Mouse (Mus musculus): ENCODE data around the gene Crtac1. TPM values are rescaled to one million over a fixed set of nuclear protein-coding genes. Genes with fewer than 3 reads are reported as not detected.

The Crtac1 gene
- total RNA-seq, 2 experiments from 2014 or later: 0.45 TPM; not detected in 1

- DNase-seq (ENCODE audit: low spot score): peak; percentile 55
Measured at GRCm38 (mm10) chr19:42288361-42288760, 143.2 kb downstream of the Crtac1 start.

GRCm38 (mm10) chr19:42284178-42284577 lies 147.4 kb downstream of the Crtac1 start:
- no peak for DNase-seq (ENCODE audit: low spot score)

- DNase-seq (ENCODE audit: low spot score): no peak
Measured at GRCm38 (mm10) chr19:42279611-42280010, 152.0 kb downstream of the Crtac1 start.

GRCm38 (mm10) chr19:42278461-42278860 lies 153.1 kb downstream of the Crtac1 start:
- peak; percentile 56 for DNase-seq (ENCODE audit: low spot score)

- no peak for DNase-seq (ENCODE audit: low spot score)
Measured at GRCm38 (mm10) chr19:42277288-42277687, 154.3 kb downstream of the Crtac1 start.

GRCm38 (mm10) chr19:42272003-42272963 lies 159.3 kb downstream of the Crtac1 start:
- peak; percentile 79 for DNase-seq (ENCODE audit: low spot score)

- DNase-seq (ENCODE audit: low spot score): no peak
Measured at GRCm38 (mm10) chr19:42271182-42271581, 160.4 kb downstream of the Crtac1 start.

- DNase-seq (ENCODE audit: low spot score): no peak
Measured at GRCm38 (mm10) chr19:42270119-42270518, 161.5 kb downstream of the Crtac1 start.

- no peak for DNase-seq (ENCODE audit: low spot score)
Measured at GRCm38 (mm10) chr19:42268337-42268736, 163.2 kb downstream of the Crtac1 start.

- no peak for DNase-seq (ENCODE audit: low spot score)
Measured at GRCm38 (mm10) chr19:42263524-42263923, 168.1 kb downstream of the Crtac1 start.

GRCm38 (mm10) chr19:42260486-42260885 lies 171.1 kb downstream of the Crtac1 start:
- DNase-seq (ENCODE audit: low spot score): no peak

GRCm38 (mm10) chr19:42258596-42258995 lies 173.0 kb downstream of the Crtac1 start:
- no peak for DNase-seq (ENCODE audit: low spot score)

GRCm38 (mm10) chr19:42258031-42258430 lies 173.6 kb downstream of the Crtac1 start:
- DNase-seq (ENCODE audit: low spot score): no peak

- no peak for DNase-seq (ENCODE audit: low spot score)
Measured at GRCm38 (mm10) chr19:42257241-42257635, 174.3 kb downstream of the Crtac1 start.

- no peak for DNase-seq (ENCODE audit: low spot score)
Measured at GRCm38 (mm10) chr19:42256611-42257240, 174.9 kb downstream of the Crtac1 start.

GRCm38 (mm10) chr19:42255784-42256610 lies 175.6 kb downstream of the Crtac1 start:
- peak; percentile 63 for DNase-seq (ENCODE audit: low spot score)

GRCm38 (mm10) chr19:42255438-42255783 lies 176.2 kb downstream of the Crtac1 start:
- DNase-seq (ENCODE audit: low spot score): no peak

- DNase-seq (ENCODE audit: low spot score): no peak
Measured at GRCm38 (mm10) chr19:42249976-42250914, 181.3 kb downstream of the Crtac1 start.

- no peak for DNase-seq (ENCODE audit: low spot score)
Measured at GRCm38 (mm10) chr19:42247519-42247918, 184.1 kb downstream of the Crtac1 start, which contains the start of gene Golga7b. TSS of gene Golga7b (plus strand) at chr19:42247574.

- no peak for DNase-seq (ENCODE audit: low spot score)
Measured at GRCm38 (mm10) chr19:42246626-42247025, 185.0 kb downstream of the Crtac1 start.

- DNase-seq (ENCODE audit: low spot score): no peak
Measured at GRCm38 (mm10) chr19:42243401-42243800, 188.2 kb downstream of the Crtac1 start.

Data from gastrocnemius, adult 18-20 months (tissue).